Mouse (Mus musculus): ENCODE results near the gene Rtcb.
A peak's percentile ranks its signal among the peaks of the same experiment; 100 is the strongest.

Gene Rtcb

DNA sequence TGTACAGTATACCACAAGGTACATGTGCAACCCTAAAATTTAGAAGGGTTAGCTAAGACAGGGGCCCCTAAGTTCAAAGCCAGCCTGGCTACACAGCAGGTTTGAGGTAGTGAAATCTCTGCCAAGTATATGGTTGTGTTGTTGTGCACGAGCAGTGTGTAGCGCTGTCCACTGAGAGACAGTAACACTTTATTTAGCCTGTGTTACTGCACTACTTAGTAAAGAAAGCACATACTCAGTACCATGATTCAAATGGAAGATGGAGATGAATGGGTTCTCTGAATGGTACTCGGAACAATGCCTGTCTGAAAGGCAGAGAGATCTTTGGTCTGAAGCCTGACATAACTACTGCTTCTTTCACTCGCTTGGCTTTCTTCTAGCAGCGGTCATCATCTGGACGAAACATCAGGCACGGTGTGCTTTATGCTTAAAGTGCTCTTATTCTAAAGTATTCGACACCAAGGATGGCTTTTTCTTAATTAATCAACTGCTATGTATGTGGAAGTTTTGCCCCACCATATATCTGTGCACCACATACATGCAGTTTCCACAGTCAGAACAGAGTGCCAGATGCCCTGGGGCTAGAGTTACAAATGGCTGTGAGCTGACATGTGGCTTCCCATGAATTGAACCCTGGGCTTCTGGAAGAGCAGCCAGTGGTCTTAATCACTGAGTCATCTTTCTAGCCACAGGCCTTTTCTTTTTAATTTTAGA is 9.0 kb downstream of the Rtcb start:
- DNase-seq (ENCODE audit: extremely low spot score, low spot score), result no peak

DNA sequence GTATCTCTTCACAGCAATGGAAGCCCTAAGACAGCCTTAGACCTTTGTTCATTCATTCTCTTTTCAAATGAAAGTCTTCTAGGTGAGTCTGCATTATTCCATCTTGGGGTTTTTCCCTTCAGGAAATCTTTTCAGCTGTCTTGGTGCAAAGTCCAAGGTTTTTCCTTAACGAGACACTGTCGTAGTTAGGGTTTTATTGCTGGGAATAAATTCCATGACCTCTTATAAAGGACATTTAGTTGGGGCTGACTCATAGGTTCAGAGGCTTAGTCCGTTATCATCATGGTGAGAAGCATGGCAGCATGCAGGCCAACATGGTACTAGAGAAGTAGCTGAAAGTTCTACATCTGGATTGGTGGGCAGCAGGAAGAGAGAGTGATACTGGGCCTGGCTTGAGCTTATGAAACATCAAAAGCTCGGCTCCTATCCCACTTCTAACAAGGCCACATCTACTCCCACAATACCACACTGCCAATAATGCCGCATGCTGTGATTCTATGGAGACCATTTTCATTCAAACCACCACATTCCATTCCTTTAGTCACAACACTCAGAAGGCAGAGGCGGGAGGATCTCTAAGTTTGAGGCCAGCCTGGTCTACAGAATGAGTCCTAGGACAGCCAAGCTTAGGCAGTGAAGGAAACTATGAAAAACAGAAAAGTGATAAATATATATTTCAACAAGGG is 21.2 kb downstream of the Rtcb start:
- no peak for DNase-seq (ENCODE audit: extremely low spot score, low spot score)

DNA sequence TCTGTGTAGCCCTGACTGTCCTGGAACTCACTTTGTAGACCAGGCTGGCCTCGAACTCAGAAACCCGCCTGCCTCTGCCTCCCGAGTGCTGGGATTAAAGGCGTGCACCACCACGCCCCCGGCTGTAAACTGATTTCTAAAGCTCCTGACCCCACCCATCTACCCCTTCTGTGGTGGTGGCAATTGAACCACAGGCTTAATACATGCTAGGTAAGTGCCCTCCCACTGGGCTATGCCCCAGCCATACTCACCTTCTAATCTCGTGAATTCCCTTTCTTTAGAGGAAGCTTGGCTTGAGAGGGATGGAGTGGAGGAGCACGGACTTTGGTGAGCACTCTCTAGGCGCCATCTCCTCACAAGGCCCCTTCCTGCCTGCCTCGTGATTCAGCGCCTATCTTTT is 27.7 kb downstream of the Rtcb start:
- no peak for DNase-seq (ENCODE audit: extremely low spot score, low spot score)

DNA sequence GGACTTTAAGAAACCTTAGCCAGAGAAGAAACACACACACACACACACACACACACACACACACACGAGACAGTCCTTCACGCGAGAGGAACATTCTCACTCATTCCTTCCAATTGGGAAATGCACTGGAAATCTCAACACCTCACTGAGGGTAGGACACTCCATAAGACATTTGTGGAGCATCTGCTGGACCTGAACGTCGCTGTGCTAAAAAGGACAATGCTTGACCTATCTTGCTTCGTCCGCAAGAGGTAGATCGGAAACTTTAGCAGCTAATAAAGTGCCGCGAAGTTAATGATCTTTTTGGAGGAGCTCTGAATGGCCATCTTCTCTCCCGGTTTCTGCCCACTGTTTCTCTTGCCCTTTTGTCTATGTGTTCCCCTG is 28.4 kb downstream of the Rtcb start:
- no peak for DNase-seq (ENCODE audit: extremely low spot score, low spot score)

DNA sequence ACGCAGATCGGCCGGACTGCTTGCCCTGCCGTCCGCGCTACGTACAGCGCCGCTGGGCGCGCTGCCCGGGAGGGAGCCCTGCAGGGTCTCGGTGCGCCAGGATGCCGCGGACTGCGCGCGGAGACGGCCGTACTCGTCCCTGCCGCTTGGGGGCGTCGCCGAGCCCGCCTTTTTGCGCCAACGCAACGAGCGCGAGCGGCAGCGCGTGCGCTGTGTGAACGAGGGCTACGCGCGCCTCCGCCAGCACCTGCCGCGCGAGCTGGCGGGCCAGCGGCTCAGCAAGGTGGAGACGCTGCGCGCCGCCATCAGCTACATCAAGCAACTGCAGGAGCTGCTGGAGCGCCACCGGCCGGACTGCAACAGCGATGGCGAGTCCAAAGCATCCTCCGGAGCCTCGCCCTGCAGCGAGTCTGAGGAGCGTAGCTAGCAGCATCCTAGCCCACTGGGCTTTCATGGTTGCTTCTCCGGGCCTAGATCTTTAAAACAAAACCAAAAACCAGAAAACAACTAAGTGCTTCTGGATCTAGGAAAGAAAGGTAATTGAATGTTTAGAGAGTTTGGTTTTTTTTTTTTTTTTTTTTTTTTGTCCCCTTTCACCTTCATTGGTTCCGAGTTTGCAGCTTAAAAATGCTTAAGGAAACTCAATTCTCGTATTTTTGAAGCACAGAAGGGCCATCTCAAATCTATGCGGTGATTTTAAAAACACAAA is 29.0 kb downstream of the Rtcb start:
- DNase-seq (ENCODE audit: extremely low spot score, low spot score), result peak; percentile 84

DNA sequence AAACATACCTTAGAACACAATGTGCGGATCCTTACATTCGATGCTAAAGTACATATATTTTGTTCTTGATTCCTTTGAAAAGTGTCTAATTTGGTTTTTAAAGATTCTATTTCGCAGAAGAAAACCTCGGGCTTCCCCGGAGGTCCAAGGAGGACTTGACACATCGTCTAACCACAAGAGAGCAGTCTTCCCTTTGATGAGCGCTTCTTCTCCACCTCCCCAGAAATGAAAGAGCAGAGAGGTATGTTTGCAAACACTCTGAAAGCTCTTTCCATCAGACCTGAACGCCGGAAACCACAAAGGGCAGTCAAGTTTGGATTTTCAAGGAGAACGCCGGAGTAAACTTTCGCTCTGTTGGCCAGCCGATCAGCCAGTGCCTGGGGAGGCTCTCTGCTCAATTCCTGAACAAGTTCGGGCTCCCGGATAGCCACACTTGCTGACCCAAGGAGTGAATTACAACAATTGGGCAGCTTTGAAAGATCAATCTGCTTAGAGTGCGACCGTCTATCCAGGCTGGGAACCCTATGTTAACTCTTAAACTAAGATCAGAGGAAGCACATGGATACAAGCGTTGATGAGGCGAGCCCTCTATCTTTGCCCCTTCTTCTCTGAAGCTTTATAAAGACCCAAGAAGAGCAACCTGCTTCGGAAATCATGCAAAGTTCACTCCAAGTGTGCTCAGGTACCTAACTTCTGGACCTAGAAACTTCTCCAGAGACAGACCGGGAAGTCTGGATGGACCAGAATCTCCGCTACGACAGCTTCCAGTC is 29.8 kb downstream of the Rtcb start, which contains the start of gene Ascl4:
TSS of gene Ascl4 (plus strand) at position 6 of the 770 bp plus-strand sequence.
- peak; percentile 61 for DNase-seq (ENCODE audit: extremely low spot score, low spot score)

DNA sequence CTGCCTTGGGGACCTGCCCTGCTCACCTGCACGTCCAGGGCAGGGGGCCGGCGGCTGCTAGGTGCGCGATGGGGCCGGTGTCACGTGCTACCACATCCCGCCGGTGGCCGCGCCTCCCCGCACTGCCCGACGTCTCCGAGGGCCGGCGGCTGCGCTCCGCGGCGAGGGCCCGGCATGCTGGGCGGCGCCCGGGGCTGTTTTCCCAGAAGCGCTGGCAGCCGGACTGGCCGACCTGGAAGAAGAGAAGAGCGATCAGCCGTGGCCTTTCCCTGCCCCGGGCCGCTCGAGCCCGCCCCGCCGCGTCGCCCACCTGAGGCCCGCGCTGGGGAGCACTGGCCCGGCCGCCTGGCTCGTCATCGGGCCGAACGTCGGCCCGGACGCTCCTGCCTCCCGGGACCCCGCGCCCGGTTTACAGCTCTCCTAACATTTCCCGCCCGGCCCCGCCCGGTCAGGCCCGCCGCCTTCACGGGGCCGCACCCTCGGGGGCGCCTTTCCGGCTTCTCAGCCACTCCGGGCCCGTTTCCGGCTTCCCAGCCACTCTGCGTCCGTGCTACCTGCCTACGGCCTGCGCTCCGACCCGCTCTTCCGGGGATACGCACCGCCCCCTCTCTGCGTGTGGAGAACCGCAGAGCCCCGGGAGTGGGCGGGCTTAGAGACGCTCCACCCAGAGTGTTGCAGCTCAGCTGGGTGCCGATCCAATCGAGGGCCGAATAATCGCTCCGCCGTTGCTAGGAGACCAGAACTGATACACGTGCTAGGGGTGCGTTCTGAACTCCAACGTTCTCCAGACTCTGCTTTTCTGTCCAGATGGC is 40.9 kb downstream of the Rtcb start, which contains the start of gene Prdm4:
TSS of gene Prdm4 (minus strand) at position 645 of the 812 bp plus-strand sequence.
- DNase-seq (ENCODE audit: extremely low spot score, low spot score), result peak; percentile 98
